Mouse (Mus musculus) kidney, adult 2 months (tissue): ENCODE measurements at regions not wholly inside any gene's neighbourhood (a gene's known extent, or its start where the extent isn't known, plus 50 kb on each side); places are given as distances from the start of the nearest gene placed in this dataset.

Experiments
- CTCF ChIP-seq: fragments of 200-500 bp; conservative IDR thresholded peaks from 2 replicates; pipeline ENCODE4 v1.5.1; 2011; ENCODE audit warnings: low read depth, mild to moderate bottlenecking, control low read depth, low read length, moderate library complexity, mixed read lengths; ENCODE audit not compliant: insufficient read depth, insufficient read length
- POLR2A ChIP-seq: fragments of 200-500 bp; IDR thresholded peaks from one replicate; pipeline ENCODE4 v1.6.1; 2011; ENCODE audit warnings: low read depth, low read length, control low read depth

DNA sequence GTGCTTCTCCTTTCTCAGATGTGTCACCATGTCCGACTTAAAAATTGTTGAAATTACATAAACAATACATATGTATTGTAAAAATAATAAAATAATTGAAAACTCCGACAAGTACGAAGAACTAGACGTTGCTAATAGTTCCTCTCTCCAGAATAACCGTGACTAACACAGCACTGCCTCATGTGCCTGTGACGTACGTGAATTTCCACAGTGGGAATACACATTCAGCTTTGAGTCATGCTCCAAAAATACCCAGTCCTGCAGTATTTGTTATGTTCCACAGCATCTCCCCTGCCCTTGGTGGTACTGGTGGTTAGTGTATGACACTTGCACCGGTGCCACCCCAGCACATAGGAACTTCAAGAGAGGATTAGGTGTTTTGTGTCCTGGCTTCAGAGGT is 129.2 kb upstream of the Syt6 start:
- TF ChIP-seq POLR2A, result no peak
- no peak for TF ChIP-seq CTCF
